Mouse (Mus musculus): ENCODE results near the gene Immp2l. TPM values are rescaled to one million over a fixed set of nuclear protein-coding genes. Genes with fewer than 3 reads are reported as not detected.

Gene Immp2l
- total RNA-seq, 2 experiments from 2014 or later: 5.2 to 8.1 TPM

GRCm38 (mm10) chr12:41317431-41317830 lies 293.5 kb downstream of the Immp2l start:
- DNase-seq: no peak

GRCm38 (mm10) chr12:41322018-41322417 lies 298.1 kb downstream of the Immp2l start:
- DNase-seq: no peak

- no peak for DNase-seq
Measured at GRCm38 (mm10) chr12:41324418-41324817, 300.5 kb downstream of the Immp2l start.

- DNase-seq: no peak
Measured at GRCm38 (mm10) chr12:41325756-41326155, 301.9 kb downstream of the Immp2l start.

- DNase-seq: no peak
Measured at GRCm38 (mm10) chr12:41330988-41331671, 307.2 kb downstream of the Immp2l start.

GRCm38 (mm10) chr12:41345621-41346020 lies 321.7 kb downstream of the Immp2l start:
- DNase-seq: no peak

GRCm38 (mm10) chr12:41347494-41347893 lies 323.6 kb downstream of the Immp2l start:
- no peak for DNase-seq

- DNase-seq: no peak
Measured at GRCm38 (mm10) chr12:41349386-41349785, 325.5 kb downstream of the Immp2l start.

GRCm38 (mm10) chr12:41349814-41350213 lies 325.9 kb downstream of the Immp2l start:
- no peak for DNase-seq

GRCm38 (mm10) chr12:41351275-41351674 lies 327.4 kb downstream of the Immp2l start:
- no peak for DNase-seq

GRCm38 (mm10) chr12:41354857-41355256 lies 331.0 kb downstream of the Immp2l start:
- no peak for DNase-seq

- no peak for DNase-seq
Measured at GRCm38 (mm10) chr12:41356040-41356439, 332.1 kb downstream of the Immp2l start.

- no peak for DNase-seq
Measured at GRCm38 (mm10) chr12:41386685-41387084, 362.8 kb downstream of the Immp2l start.

GRCm38 (mm10) chr12:41394231-41394630 lies 370.3 kb downstream of the Immp2l start:
- DNase-seq: no peak

- no peak for DNase-seq
Measured at GRCm38 (mm10) chr12:41401136-41401535, 377.2 kb downstream of the Immp2l start.

- no peak for DNase-seq
Measured at GRCm38 (mm10) chr12:41401923-41402322, 378.0 kb downstream of the Immp2l start.

GRCm38 (mm10) chr12:41409431-41409830 lies 385.5 kb downstream of the Immp2l start:
- peak; percentile 8 for DNase-seq

- no peak for DNase-seq
Measured at GRCm38 (mm10) chr12:41416635-41417034, 392.7 kb downstream of the Immp2l start.

GRCm38 (mm10) chr12:41417099-41417498 lies 393.2 kb downstream of the Immp2l start:
- DNase-seq: no peak

GRCm38 (mm10) chr12:41417961-41418360 lies 394.1 kb downstream of the Immp2l start:
- DNase-seq: no peak

- DNase-seq: no peak
Measured at GRCm38 (mm10) chr12:41425101-41425679, 401.3 kb downstream of the Immp2l start.

GRCm38 (mm10) chr12:41427464-41427863 lies 403.6 kb downstream of the Immp2l start:
- no peak for DNase-seq

- DNase-seq: no peak
Measured at GRCm38 (mm10) chr12:41428806-41429205, 404.9 kb downstream of the Immp2l start.

All from heart, postnatal 4 days (tissue).